Mouse (Mus musculus) lung, adult 2 months (tissue): Measurements from ENCODE around the gene Gapvd1. TPM values are rescaled to one million over a fixed set of nuclear protein-coding genes. Genes with fewer than 3 reads are reported as not detected.

Experiments used
- DNase-seq: peaks from one replicate; pipeline ENCODE4 v3.0.0; 2022
- H3K4me1 ChIP-seq: fragments of 200-500 bp; 2 replicates; pipeline ENCODE4 v1.6.1; 2011; ENCODE audit warnings: low read length; ENCODE audit not compliant: control insufficient read depth, insufficient read depth
- H3K4me3 ChIP-seq: fragments of 200-500 bp; replicated peaks from 2 replicates; pipeline ENCODE3; 2011; ENCODE audit warnings: low read depth, mild to moderate bottlenecking, control low read depth, low read length; ENCODE audit errors: extremely low read depth
- CTCF ChIP-seq: fragments of 200-500 bp; IDR thresholded peaks from 2 replicates; pipeline ENCODE4 v1.5.1; 2011; ENCODE audit warnings: mild to moderate bottlenecking, low read length, control low read depth; ENCODE audit not compliant: insufficient read depth
- POLR2A ChIP-seq: fragments of 200-500 bp; IDR thresholded peaks from 2 replicates; pipeline ENCODE4 v1.6.1; 2011; ENCODE audit warnings: low read depth, mild to moderate bottlenecking, control low read depth, low read length, borderline replicate concordance; ENCODE audit errors: extremely low read depth
- WGBS: fragments of 180-500 bp; shearing (Covaris S2); methylation state at CpG from one replicate; pipeline ENCODE4 v1.1.7; 2018; 5-methylcytosine and 5-hydroxymethylcytosine counted together
- polyA plus RNA-seq: library from polyadenylated mRNA; depleted of rRNA; stranded (reverse); fragments of >200 nt; gene quantifications from 2 replicates; pipeline ENCODE4 v1.2.3, GENCODE M21; 2012

The Gapvd1 gene
- polyA plus RNA-seq, 1 experiment: 20.3 TPM

DNA sequence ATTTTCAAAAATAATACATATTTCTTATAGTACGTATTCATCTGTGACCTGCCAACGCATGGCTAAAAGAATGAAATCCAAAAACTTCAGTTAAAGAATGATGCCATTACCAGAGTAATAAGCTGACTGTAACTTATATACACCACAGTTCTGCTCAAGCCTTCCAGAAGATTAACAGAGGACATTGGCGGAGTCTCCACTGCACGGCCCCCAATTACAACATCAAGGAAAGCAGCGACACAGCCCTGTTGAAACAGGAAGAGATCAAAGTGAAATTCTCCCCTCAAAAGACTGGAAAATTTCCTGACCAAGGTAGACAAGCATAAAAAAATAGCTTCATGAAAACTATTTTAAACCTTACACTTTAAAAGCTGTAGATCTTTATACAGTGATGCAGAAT is 29.8 kb downstream of the Gapvd1 start:
- no peaks in the 10 kb centered on the region for H3K4me1 ChIP-seq
- 92% methylated on average over 5 of the region's 5 CpGs for WGBS
- TF ChIP-seq POLR2A: no peak
- TF ChIP-seq CTCF: no peak
- no peak overlapping the region for H3K4me3 ChIP-seq
- no peak for DNase-seq

DNA sequence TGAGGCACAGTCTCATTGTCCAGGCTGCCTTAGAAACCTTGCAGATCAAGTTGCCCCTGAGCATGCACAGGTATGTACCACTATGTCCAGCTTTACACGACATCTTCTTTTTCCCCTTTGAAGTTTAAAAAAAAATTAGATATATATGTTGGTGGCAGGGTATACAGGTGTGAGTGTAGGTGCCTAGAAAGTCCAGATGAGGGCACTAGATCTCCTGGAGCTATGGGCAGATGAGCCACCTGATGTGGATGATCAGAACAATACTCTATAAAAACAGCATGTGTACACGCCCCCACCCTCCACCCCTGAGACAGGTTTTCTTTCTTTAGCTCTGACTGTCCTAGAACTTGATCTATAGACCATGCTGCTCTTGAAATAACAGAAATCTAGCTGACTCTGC is 36.8 kb downstream of the Gapvd1 start:
- no peak overlapping the region for H3K4me3 ChIP-seq
- TF ChIP-seq CTCF (no peak), POLR2A (no peak)
- 72% methylated on average over 2 of the region's 2 CpGs for WGBS
- H3K4me1 ChIP-seq: no peaks in the 10 kb centered on the region
- DNase-seq: no peak

- no peak for DNase-seq
- 92% methylated on average over 6 of the region's 6 CpGs for WGBS
- Histone ChIP-seq H3K4me3 (no peak overlapping the region), H3K4me1 (no peaks in the 10 kb centered on the region)
- TF ChIP-seq POLR2A (no peak), CTCF (no peak)
These were observed 43.1 kb downstream of the Gapvd1 start for GRCm38 (mm10) chr2:34711904-34712303.

- DNase-seq: no peak
- no peak for TF ChIP-seq POLR2A
- TF ChIP-seq CTCF: no peak
- 63% methylated on average over 1 of the region's 1 CpGs for WGBS
- no peak overlapping the region for H3K4me3 ChIP-seq
- H3K4me1 ChIP-seq: no peaks in the 10 kb centered on the region
These were observed 46.4 kb downstream of the Gapvd1 start for GRCm38 (mm10) chr2:34708675-34709074.

DNA sequence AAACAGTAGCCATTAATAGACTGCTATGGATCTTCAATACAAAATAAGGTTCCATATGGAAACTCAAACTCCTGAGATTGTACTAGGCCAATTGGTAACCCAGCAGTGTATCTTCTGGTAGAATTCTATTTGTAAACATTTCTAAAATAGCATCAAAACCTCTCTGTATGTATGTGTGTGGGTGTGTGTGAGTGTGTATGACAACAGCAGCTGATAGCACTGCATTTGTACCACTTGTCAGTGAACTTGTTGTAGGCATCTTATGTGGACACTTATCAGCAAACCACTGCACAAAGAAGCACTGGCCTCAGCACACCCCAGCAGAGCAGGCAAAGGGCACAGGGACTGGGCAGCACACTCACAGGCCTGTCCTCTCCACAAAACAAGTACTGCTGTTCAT is 58.4 kb downstream of the Gapvd1 start:
- Histone ChIP-seq H3K4me3 (no peak overlapping the region), H3K4me1 (no peaks in the 10 kb centered on the region)
- no peak for DNase-seq
- TF ChIP-seq CTCF: no peak
- TF ChIP-seq POLR2A: no peak

DNA sequence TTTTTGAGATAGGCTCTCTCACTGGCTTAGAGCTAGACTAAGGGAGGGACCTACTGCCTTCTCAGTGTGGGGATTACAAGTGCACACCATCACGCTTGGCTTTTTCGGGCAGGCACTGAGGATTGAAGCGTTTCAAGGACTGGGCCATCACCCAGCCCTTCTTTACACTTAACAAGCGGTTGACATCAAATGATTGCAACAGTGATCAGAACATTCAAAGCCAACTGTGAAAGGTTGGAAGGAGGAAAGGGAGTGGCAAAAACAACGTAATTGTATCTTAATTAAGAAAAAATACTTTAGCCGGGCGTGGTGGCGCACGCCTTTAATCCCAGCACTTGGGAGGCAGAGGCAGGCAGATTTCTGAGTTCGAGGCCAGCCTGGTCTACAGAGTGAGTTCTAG is 62.2 kb downstream of the Gapvd1 start:
- 93% methylated on average over 10 of the region's 10 CpGs for WGBS
- TF ChIP-seq CTCF (no peak), POLR2A (no peak)
- no peak for DNase-seq
- no peak overlapping the region for H3K4me3 ChIP-seq
- no peaks in the 10 kb centered on the region for H3K4me1 ChIP-seq

DNA sequence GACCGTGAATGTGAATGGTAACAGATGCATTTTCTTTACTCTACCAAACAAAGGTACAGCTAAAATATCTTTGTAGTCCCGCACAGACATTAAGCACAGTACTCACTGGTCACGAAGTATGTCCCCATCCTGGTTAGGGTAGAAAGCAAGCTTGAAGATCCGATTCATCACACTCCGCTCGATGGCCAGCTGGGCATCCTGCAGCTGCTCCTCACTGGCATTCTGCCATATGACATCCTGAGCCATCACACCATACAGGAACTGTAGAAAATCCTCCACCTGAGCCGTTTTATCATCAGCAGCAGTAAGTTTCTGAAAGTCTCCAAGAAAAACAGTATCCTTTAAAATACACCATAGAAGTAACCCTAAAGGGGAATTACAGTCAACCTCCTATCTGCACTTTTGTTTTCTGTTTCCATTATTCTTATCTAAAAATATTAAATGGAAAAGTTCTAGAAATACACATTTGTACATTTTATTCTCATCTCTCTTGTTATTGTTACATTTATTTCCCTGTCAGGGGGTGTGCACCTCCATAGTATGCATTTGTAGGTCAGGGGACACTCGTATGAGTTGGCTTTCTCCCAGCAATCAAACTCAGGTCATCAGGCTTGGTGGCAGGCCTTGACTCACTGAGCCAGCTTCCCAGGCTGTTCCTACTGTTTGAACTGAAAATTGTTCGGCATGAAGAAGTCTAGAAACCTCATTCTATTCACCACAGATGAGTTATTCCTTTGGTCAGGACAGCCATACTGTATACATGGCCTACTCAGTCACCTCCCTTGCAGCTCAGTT is 70.8 kb downstream of the Gapvd1 start:
- TF ChIP-seq POLR2A: no peak
- no peak for TF ChIP-seq CTCF
- Histone ChIP-seq H3K4me3 (no peak overlapping the region), H3K4me1 (no peaks in the 10 kb centered on the region)
- DNase-seq: no peak
- WGBS: 75% methylated on average over 9 of the region's 9 CpGs

GRCm38 (mm10) chr2:34677976-34678375 is 77.1 kb downstream of the Gapvd1 start:
- WGBS: 89% methylated on average over 4 of the region's 4 CpGs

GRCm38 (mm10) chr2:34677061-34677460 is 78.0 kb downstream of the Gapvd1 start:
- no peak for TF ChIP-seq CTCF
- TF ChIP-seq POLR2A: no peak
- WGBS: 92% methylated on average over 8 of the region's 8 CpGs
- no peak for DNase-seq
- Histone ChIP-seq H3K4me3 (no peak overlapping the region), H3K4me1 (no peaks in the 10 kb centered on the region)

More at GRCm38 (mm10) chr2:34677976-34678375, 77.1 kb downstream of the Gapvd1 start:
- DNase-seq: no peak
- TF ChIP-seq POLR2A (no peak), CTCF (no peak)
- Histone ChIP-seq H3K4me3 (no peak overlapping the region), H3K4me1 (no peaks in the 10 kb centered on the region)

DNA sequence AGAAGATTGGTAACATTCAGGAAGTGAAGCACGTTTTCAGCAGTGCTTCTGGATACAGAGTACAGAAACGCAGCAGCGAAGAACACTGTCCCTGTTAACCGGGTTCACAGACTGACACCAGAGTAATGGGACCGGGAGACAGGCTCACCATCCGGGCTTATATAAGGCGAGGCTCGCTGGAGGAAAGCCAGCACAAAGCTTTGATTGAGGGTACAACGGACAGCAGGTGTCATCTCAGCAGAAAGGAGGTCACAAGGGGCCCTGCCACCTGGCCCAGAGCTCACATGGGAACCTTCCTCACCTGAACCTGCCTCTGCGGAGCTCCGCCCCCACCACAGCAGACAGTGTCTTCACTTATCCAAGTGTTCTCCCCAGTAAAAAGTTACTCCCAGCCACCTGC is 81.2 kb downstream of the Gapvd1 start:
- no peaks in the 10 kb centered on the region for H3K4me1 ChIP-seq
- no peak for DNase-seq
- no peak for TF ChIP-seq CTCF
- TF ChIP-seq POLR2A: no peak

DNA sequence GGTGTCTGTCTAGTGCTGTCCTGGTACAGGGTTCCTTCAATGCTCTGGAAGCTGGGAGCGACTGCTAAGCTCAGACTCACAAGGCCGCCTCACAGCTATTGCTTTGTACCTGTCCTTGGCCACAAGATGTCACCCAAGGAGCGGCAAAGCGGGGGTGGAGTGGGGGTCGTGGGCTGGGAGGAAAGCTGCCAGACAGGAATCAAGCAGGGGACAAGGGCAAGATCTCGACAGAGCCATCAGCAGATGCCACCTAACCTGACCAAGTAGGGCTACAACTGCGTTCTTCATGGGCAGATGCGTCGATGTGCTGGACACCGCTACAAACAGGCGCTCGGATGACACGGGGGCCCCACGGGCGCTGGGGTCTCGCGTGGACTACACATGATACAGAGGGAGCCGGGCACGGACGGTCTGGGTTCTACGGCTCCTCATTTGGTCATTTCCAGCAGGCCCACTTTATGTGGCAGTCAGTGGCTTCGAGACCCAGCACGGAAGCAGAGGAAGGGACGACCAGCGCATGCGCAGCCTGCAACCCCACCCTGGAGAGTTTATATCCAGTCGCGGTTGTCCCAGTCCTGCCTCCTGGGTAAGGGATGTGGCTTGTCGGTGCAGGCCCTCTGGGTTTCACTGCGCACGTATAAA is 83.5 kb downstream of the Gapvd1 start:
- peak; percentile 31 for DNase-seq
- 17% methylated on average over 31 of the region's 31 CpGs for WGBS
- TF ChIP-seq POLR2A: no peak; the same call in 1 of the 2 replicates
- TF ChIP-seq CTCF: peak; percentile 57
- peak overlapping the region; percentile 74 for H3K4me3 ChIP-seq
- H3K4me1 ChIP-seq: no peaks in the 10 kb centered on the region

More for the DNA sequence above, 81.2 kb downstream of the Gapvd1 start:
- WGBS: 76% methylated on average over 11 of the region's 11 CpGs
- no peak overlapping the region for H3K4me3 ChIP-seq
